Mouse (Mus musculus) cerebellum, adult 2 months (tissue): ENCODE data around the gene Prkd3. TPM values are rescaled to one million over a fixed set of nuclear protein-coding genes. Genes with fewer than 3 reads are reported as not detected.

Experiments used
- DNase-seq, 2 experiments: peaks; one replicate each; pipeline ENCODE4 v3.0.0; 2021
- H3K27ac ChIP-seq: fragments of 200-500 bp; 2 replicates; pipeline ENCODE4 v1.5.1; 2012; ENCODE audit warnings: low read length, control low read depth, inconsistent platforms; ENCODE audit not compliant: insufficient read depth
- H3K27me3 ChIP-seq: fragments of 200-500 bp; 2 replicates; pipeline ENCODE4 v1.6.1; 2012; ENCODE audit warnings: inconsistent platforms, mild to moderate bottlenecking, low read length, moderate library complexity; ENCODE audit not compliant: control insufficient read depth, insufficient read depth
- H3K4me1 ChIP-seq: fragments of 200-500 bp; 2 replicates; pipeline ENCODE4 v1.6.1; 2011; ENCODE audit warnings: low read length; ENCODE audit not compliant: control insufficient read depth, insufficient read depth
- H3K4me3 ChIP-seq: fragments of 200-500 bp; replicated peaks from 2 replicates; pipeline ENCODE3; 2011; ENCODE audit warnings: mild to moderate bottlenecking, low read depth, low read length, control low read depth; ENCODE audit not compliant: insufficient read depth
- CTCF ChIP-seq: fragments of 200-500 bp; IDR thresholded peaks from 2 replicates; pipeline ENCODE4 v1.5.1; 2011; ENCODE audit warnings: low read depth, mild to moderate bottlenecking, control low read depth, low read length, moderate library complexity, borderline replicate concordance; ENCODE audit not compliant: insufficient read depth
- POLR2A ChIP-seq: fragments of 200-500 bp; IDR thresholded peaks from 2 replicates; pipeline ENCODE4 v1.6.1; 2011; ENCODE audit warnings: low read length, control low read depth, borderline replicate concordance; ENCODE audit not compliant: insufficient read depth
- WGBS: fragments of 180-500 bp; shearing (Covaris S2); methylation state at CpG from one replicate; pipeline ENCODE4 v1.1.7; 2018; 5-methylcytosine and 5-hydroxymethylcytosine counted together
- polyA plus RNA-seq: library from polyadenylated mRNA; depleted of rRNA; stranded (reverse); fragments of >200 nt; gene quantifications from 2 replicates; pipeline ENCODE4 v1.2.3, GENCODE M21; 2012

Prkd3 gene
- polyA plus RNA-seq, 1 experiment, result 14.7 TPM

- no peak for DNase-seq
- TF ChIP-seq POLR2A (no peak), CTCF (no peak)
- WGBS, result 87% methylated on average over 2 of the region's 2 CpGs
- no peaks in the 10 kb centered on the region for H3K27me3 ChIP-seq
- no peak overlapping the region for H3K27ac ChIP-seq
- no peak overlapping the region for H3K4me3 ChIP-seq
- no peaks in the 10 kb centered on the region for H3K4me1 ChIP-seq
Measured at GRCm38 (mm10) chr17:78998130-78998529, 22.5 kb downstream of the Prkd3 start.

GRCm38 (mm10) chr17:78994931-78995820, 25.4 kb downstream of the Prkd3 start:
- no peak for DNase-seq
- no peak overlapping the region; the same call in 1 of the 2 replicates for H3K27ac ChIP-seq
- no peaks in the 10 kb centered on the region for H3K27me3 ChIP-seq
- TF ChIP-seq POLR2A (no peak), CTCF (no peak)
- WGBS, result 53% methylated on average over 9 of the region's 9 CpGs
- no peaks in the 10 kb centered on the region for H3K4me1 ChIP-seq
- H3K4me3 ChIP-seq, result no peak overlapping the region

GRCm38 (mm10) chr17:78994382-78994781, 26.2 kb downstream of the Prkd3 start:
- Histone ChIP-seq H3K4me1 (no peaks in the 10 kb centered on the region), H3K4me3 (no peak overlapping the region), H3K27me3 (no peaks in the 10 kb centered on the region), H3K27ac (peak overlapping the region; percentile 47; the same call in 1 of the 2 replicates)
- no peak for DNase-seq
- WGBS, result 64% methylated on average over 8 of the region's 8 CpGs
- TF ChIP-seq POLR2A (no peak), CTCF (no peak)

GRCm38 (mm10) chr17:78993670-78994069, 26.9 kb downstream of the Prkd3 start:
- 41% methylated on average over 2 of the region's 2 CpGs for WGBS
- no peak for DNase-seq

GRCm38 (mm10) chr17:78992303-78993027, 28.2 kb downstream of the Prkd3 start:
- 77% methylated on average over 9 of the region's 9 CpGs for WGBS
- DNase-seq, result no peak
- Histone ChIP-seq H3K27me3 (no peaks in the 10 kb centered on the region), H3K27ac (peak overlapping the region; percentile 80; the same call in 1 of the 2 replicates), H3K4me3 (no peak overlapping the region), H3K4me1 (no peaks in the 10 kb centered on the region)
- TF ChIP-seq CTCF (no peak), POLR2A (no peak)

More at GRCm38 (mm10) chr17:78993670-78994069, 26.9 kb downstream of the Prkd3 start:
- H3K27ac ChIP-seq, result no peak overlapping the region
- no peak overlapping the region for H3K4me3 ChIP-seq
- no peaks in the 10 kb centered on the region for H3K4me1 ChIP-seq
- no peak for TF ChIP-seq POLR2A
- no peak for TF ChIP-seq CTCF
- H3K27me3 ChIP-seq, result no peaks in the 10 kb centered on the region

- Histone ChIP-seq H3K4me3 (no peak overlapping the region), H3K4me1 (no peaks in the 10 kb centered on the region), H3K27ac (no peak overlapping the region), H3K27me3 (no peaks in the 10 kb centered on the region)
- 97% methylated on average over 2 of the region's 2 CpGs for WGBS
- DNase-seq, result no peak
- no peak for TF ChIP-seq CTCF
- no peak for TF ChIP-seq POLR2A
Measured at GRCm38 (mm10) chr17:78991549-78991948, 29.1 kb downstream of the Prkd3 start.

GRCm38 (mm10) chr17:78989015-78989414, 31.6 kb downstream of the Prkd3 start:
- no peak for TF ChIP-seq POLR2A
- no peak for TF ChIP-seq CTCF
- no peak overlapping the region for H3K27ac ChIP-seq
- no peak for DNase-seq
- H3K4me3 ChIP-seq, result no peak overlapping the region
- H3K27me3 ChIP-seq, result no peaks in the 10 kb centered on the region
- WGBS, result 88% methylated on average over 8 of the region's 8 CpGs
- H3K4me1 ChIP-seq, result no peaks in the 10 kb centered on the region
